In the genomic region with DNA sequence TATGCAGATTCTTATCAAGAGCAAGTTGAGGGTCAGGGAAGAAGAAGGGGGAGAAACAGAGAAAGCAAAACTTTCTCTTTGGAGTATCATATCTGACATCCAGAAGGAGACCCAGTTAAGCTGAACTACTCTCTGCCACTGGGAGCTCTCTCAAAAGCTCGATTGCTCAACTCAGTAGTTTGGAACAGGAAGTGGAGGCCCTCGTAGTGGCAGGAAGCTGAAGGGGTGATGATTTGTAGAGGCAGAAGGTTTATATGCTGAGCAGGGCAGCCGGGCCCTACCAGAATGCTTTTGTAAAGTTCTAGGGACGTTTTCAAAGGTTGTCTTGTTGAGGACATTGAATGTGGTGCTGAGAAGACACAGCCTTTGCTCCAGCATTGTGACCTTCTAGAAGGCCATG, we compare ENCODE assay signal across 10 mouse cellular contexts. TPM values are rescaled to one million over a fixed set of nuclear protein-coding genes. Genes with fewer than 3 reads are reported as not detected.
A peak's percentile ranks its signal among the peaks of the same experiment; 100 is the strongest.
DNase-seq lines count a peak whose midpoint lies in the region; ATAC-seq lines count a peak whose summit lies in the region.
"Had no signal": no experiment of that assay in that cellular context is flagged by ENCODE, and none has a peak within 500 bp of the region (broad histone marks: within the 10 kb centered on the region; RNA-seq: fewer than 3 reads in every experiment).

No protein-coding gene starts in this region.

- peaks cover 14% of the 10 kb centered on the region for H3K36me3 ChIP-seq in megakaryocyte, embryonic 14.5 days (replicated peaks; ENCODE audit: low read length)

- peak; percentile 73 to 79 for ATAC-seq in hematopoietic stem cell, adult 5-6 weeks (replicated peaks in 1 of 2; ENCODE audit: insufficient read depth in 1 of 2, low FRiP score in 2 of 2, low TSS enrichment in 1 of 2, low read depth in 1 of 2, poor library complexity in 2 of 2, severe bottlenecking in 2 of 2)
- ATAC-seq: intestine, postnatal 0 days had no signal

- peaks cover 71% of the 10 kb centered on the region for H3K27me3 ChIP-seq in megakaryocyte, embryonic 14.5 days (replicated peaks)

- no peaks in the 10 kb centered on the region for H3K9me3 ChIP-seq in megakaryocyte, embryonic 14.5 days

- H3K4me1 ChIP-seq in megakaryocyte, embryonic 14.5 days = peaks cover 64% of the 10 kb centered on the region

- peak overlapping the region; percentile 82 for H3K4me3 ChIP-seq in megakaryocyte, embryonic 14.5 days (replicated peaks)
- H3K4me3 ChIP-seq: erythroblast, embryonic 14.5 days had no signal

- peak; percentile 26 for DNase-seq in adrenal gland, postnatal 14 days
- DNase-seq in adrenal gland, adult 8-10 months = no peak
- peak; percentile 54 for DNase-seq in A20 (ENCODE audit: low read depth, low spot score)
- no peak for DNase-seq in testis, postnatal 10 days (ENCODE audit: low spot score)
- DNase-seq in ovary, adult 18-20 months (ENCODE audit: low spot score) = no peak
- DNase-seq in frontal cortex, postnatal 14 days (ENCODE audit: low spot score in 2 of 2) = no peak

RNA-seq across cellular contexts. Expression of a gene that starts 5.1 kb away (rescaled TPM):
- 9.4 and 10.0 TPM in 2 replicates for total RNA-seq in adrenal gland, postnatal 14 days (2021)
- total RNA-seq in adrenal gland, adult 8-10 months (2022) = 10 to 100 TPM in 3 of 4 experiments, 1 to 10 TPM in 1; 8.1 to 28.5 (median 18.5) TPM
- total RNA-seq in hematopoietic stem cell, adult 5-6 weeks (2017) = 10.1 and 16.2 TPM in 2 replicates
- 3.8 and 10.4 TPM in 2 replicates for polyA plus RNA-seq in megakaryocyte, embryonic 14.5 days (2012; ENCODE audit: insufficient read depth, low replicate concordance)

Comparison
In these comparisons a context has a peak if more than half of its experiments do, and no peak if none do; other contexts are left out.
1. DNase-seq: peak in adrenal gland, postnatal 14 days (single experiment) and A20 (single experiment); none in adrenal gland, adult 8-10 months (single experiment), testis, postnatal 10 days (single experiment), ovary, adult 18-20 months (single experiment) and frontal cortex, postnatal 14 days (0 of 2).